Mouse (Mus musculus) kidney, postnatal 10 days (tissue): ENCODE measurements around the gene Itga5.
"Not testable (repeated sequence)": the region's sequence is repeated elsewhere in the genome, so short reads cannot be mapped to it uniquely, and the experiment has no call there.

Source experiments
- DNase-seq: peaks from one replicate; pipeline ENCODE4 v3.0.0; 2021; ENCODE audit warnings: mixed read lengths

The Itga5 gene

DNA sequence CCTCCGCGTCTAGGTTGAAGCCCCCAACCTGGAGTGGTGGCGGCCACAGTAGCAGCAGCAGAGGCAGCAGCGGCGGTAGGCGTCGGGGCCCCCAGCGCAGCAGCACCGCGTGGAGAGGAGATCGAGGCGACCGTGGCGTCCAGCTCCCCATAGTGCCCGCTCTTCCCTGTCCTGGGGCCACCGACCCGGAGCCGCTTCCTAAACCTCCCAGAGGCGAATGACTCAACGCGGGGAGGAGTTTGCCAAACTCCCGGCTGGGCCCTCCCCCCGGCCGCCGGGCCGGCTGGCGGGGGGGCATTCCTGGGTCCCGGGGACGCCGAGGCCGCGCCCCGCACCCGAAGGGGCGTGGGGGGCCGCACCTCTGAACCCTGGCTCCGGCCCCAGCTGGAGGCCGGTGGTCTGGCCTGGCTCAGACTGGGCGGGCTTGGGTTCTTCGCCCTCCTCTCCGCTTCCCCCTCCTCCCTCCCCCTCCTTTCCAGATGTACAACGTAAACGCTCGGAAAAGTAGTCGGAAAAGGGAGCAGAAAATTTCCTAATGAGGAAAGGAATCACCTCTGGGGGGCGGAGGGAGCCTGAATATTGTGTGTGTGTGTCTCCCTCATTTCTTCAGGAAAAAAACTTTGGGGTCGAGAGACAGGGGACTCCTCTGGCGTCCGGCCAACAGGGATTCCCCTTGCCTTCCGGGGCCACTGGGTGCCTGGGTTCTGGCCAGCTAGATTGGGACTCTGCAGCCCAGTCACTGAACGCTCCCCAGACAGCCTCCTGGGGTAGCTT is at the start of gene Itga5:
Itga5 (minus strand) TSS at position 388 of the 774 bp plus-strand sequence.
- DNase-seq, result peak; percentile 85

DNA sequence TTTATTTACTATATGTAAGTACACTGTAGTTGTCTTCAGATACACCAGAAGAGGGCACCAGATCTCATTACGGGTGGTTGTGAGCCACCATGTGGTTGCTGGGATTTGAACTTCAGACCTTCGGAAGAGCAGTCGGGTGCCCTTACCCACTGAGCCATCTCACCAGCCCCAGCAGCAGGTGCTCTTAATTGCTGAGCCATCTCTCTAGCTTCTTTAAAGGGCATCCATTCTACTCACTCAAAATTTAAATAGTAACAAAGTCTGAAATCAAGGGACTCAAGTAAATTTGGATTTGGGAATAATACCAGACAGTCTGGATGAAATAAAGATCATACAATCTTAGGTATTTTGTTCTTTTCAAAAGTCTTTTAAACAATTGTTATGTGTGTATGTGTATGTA is 39.0 kb upstream of the Itga5 start:
- not testable (repeated sequence) for DNase-seq

DNA sequence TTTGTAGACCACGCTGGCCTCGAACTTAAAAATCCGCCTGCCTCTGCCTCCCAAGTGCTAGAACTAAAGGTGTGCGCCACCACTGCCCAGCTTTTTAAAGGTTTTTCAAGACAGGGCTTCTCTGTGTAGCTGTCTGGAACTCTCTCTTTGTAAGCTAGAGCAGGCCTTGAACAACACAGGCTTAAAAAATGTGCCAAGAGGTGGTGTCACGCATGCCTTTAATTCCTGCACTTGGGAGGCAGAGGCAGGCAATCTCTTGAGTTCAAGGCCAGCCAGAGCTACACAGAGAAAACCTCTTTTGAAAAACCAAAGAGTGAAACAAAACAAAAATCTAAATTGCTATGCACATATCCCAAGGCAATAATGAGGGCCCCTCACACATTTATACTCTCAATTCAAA is 34.8 kb upstream of the Itga5 start:
- no peak for DNase-seq

DNA sequence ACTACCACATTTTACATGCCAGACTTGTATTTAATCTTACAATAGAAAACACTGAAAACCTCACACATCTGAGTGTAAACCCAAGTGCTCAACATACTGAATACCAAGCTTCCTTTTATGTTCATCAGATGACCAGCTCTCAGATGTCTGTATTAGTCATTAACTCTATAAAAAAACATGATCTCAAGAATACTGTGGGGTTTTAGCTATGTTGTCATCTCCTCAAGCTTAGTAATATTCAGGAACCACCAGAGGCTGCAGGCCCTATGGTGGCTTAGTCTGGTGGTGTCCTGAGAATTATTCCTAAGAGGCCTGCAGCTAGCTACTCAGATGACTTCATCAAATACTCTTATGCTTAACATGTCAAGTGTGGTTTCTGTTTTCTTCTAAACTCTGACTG is 27.0 kb upstream of the Itga5 start:
- no peak for DNase-seq

DNA sequence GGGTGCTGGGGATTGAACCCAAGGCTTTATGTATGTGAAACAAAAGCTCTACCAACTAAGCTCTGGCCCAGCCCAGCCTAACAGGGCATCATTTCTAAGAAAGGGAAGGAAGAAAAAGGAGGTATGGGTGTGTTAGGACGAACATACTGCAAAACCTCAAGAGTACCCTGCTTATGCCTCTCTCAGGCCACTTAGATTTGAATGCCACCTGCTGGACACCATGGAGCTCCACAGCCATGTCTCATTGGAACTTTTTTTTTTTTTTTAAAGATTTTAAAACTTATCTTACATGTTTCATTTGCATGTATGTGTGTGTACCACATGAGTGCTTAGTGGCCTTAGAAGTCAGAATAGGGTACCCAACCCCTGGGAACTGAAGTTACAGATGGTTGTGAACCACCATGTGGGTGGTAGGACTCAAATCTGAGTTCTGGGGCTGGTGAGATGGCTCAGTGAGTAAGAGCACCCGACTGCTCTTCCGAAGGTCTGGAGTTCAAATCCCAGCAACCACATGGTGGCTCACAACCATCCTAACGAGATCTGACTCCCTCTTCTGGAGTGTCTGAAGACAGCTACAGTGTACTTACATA is 22.1 kb upstream of the Itga5 start:
- peak; percentile 46 for DNase-seq

DNA sequence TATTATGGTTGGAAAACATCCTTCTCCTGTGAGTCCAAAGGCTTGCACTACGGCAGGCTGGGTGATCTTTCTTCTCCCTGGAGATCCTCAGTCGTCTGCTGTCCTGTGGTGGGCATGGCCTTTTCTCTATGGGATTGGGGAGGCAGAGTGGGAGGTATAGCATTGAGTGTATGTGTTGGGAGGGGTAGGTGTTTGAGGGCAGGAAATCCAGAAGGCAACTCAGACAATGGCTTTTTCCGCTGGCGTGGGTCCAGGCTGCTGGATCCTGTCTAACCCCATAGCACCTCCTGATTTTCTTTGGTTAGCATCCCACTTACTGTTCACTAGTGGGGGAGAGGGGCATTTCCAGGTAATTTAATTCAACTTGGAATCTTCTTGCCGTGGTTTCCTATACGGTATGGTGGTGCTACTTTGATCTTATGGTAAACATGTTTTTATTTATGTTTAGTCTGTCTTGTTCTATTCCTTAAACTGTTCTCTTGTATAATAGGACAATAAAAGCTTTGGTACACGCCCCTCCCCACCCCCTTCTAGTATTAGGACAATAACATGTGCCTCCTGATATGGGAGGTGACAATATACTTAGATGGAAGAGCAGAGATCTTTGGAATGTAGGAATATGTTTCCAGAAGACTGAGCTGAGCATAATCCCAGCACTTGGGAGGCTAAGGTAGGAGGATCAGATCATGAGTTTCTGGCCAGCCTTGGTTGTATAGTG is 17.4 kb upstream of the Itga5 start:
- peak; percentile 90 for DNase-seq

DNA sequence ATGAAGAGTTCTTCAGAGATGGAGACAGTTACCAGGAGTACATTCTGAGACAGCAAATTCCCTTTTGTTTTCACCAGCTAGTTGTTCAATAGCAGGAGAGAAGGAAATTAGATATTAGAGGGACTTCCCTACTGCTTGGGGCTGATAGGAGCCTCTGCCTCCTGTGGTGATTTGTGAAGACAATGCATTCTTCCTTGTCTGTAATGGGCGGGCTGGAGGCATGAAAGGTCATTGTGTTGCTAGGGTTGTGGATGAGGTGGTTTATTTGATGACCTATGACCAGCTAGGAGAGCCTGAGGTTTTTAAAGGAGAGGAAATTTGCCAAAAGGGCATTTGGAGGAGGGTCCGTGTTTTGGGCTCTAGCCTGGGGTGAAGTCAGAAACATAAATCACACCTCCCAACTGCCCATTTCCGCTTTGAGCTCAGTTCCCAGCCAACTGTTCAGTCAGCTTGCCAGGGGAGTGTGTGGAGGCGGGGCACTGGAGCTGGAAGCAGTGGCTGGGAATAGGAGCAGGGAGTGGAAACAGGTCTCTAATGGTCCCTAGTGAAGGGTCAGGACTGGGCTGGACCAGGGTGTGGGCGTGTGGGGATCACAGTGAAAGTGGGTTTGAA is 16.3 kb upstream of the Itga5 start:
- peak; percentile 83 for DNase-seq

DNA sequence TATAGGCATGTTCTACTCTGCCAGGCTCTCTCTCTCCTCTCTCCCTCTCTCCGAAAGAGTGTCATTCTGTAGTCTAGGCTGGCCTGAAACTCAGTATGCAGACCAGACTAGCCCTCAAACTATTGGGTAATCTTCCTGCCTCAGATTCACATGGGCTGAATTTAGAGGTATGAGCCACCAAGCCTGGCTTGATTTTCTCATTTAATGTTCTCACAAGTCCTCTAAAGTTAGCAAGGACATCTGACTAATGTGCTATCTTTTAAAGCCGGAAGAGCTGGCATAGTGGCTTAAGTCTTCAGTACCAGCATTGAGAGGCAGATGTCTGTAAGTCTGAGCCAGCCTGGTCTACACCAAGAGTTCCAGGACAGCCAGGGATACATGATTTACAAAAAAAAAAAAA is 15.5 kb upstream of the Itga5 start:
- no peak for DNase-seq

DNA sequence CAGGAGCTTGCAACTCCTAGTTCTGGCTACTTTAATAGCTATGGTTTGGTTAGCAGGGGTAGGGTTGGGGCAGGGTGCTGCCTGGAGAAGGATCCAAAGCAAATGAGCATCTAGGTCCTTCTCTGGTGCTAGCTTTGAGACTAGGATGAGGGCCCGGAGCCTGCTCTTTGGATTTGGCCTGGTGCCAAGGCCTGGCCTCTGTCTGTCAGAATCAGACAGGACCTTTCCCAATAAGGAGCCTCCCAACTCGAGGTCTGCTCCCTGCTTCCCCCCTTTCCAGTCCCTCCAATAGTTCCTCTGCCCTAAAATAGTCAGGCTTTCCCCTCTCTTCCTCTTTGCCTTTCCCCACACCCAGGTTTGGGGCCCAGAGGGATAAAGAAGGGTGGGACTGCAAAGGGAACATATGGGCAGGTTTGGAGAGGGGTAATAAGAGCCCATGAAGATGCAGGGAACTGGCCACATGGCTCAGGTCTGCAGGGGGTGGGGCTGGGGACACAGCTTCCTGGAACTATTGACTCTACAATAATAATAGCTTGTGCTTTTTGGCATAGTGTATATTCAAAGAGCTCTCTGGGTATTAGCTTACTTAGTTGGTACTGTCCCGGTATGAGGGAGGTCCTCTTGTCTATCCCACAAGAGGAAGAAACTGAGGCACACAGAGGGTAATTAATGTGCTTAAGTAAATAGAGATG is 12.2 kb upstream of the Itga5 start:
- peak; percentile 36 for DNase-seq

DNA sequence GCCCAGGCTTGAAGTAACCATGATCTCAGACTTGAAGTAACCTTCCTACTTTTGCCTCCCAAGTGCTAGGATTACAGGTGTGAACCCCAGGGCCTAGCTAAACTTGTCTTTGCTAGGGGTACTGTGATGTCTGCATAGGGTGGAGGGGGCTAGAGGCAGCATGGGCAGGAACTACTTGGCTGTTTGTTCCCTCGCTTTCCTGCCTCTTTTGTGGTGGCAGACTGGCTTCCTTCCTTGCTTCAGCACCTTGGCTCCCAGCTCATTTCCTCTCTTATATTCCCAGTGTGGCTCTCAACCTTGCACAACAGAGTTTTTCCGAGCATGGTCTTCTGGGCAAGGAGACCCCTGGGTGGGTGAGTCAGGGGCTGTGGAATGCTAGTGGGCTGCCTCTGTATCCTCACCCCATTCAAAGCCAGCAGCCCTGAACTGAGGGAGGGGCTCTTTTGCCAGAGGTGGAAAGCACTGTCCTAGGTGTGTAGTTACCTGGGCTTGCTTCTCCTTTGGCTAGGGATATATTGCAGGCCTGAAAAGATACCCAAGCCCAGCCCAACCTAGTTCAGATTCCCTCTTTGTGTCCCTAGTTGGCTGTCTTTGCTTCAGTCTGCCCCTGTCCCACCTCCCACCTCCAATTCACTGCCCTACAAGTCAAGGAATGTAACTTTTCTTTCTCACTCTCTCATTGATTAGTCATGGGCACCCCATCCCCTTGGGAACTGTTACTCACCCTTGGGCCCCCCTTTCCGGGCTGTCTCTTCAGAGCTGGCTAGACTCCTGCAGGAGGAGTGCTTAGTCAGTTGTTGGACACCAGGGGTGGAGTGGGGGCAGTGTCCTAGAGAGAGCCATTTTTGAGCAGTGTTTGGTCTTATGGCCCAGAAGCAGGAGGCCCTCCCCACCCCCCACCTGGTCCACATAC is 11.4 kb upstream of the Itga5 start:
- DNase-seq, result no peak

DNA sequence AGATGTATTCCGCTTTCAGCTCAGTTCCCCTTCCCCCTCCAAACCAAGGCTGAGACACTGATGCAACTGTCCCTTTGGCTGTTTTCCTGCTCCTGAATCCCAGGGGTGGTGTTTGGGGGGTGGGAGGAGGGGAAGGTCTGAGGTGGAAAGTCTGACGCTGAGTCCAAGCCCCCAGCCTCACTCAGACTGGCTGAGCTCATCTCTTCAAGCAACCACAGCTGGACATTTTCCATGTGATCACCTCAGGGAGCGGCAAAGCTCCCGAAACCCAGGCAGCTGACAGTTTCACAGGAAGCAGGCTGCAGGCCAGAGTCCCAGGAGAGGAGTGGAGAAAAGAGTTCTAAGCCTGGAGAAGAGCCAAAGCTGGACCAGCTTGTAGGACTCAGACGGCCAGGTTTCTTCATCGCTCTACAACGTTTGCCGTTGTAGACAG is 10.3 kb upstream of the Itga5 start:
- peak; percentile 58 for DNase-seq

DNA sequence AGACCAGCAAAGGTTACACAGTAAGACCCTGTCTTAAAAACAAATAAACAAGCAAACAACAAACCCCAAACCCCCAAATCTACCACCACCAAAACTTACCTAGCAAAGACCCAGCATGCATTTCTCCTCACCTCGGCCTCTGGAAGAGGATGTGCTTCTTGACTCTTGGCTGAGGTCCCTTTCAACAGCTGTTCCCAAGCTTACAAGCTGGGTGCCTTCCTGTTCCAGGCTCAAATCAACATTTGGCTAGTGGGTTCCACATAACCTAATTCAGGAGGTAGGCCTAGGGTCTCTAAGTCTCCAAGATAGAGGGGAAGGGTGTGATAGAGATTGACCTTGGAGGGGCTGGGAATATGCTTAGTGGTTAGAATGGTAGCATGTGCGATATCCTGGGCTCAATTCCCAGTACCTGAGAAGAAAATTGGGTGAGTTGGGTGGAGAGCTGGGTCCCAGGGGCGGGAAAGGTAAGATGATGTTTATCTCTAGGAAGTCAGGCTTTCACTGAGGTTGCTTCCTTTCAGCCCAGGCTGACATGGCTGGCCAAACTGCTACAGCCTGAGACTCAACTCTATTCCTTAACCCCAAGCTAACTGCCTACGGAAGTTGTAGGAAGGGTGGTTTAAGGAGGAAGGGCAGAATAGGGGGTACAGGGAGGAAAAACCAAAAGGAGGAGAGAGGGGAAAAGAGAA is 8.7 kb upstream of the Itga5 start:
- DNase-seq, result no peak

DNA sequence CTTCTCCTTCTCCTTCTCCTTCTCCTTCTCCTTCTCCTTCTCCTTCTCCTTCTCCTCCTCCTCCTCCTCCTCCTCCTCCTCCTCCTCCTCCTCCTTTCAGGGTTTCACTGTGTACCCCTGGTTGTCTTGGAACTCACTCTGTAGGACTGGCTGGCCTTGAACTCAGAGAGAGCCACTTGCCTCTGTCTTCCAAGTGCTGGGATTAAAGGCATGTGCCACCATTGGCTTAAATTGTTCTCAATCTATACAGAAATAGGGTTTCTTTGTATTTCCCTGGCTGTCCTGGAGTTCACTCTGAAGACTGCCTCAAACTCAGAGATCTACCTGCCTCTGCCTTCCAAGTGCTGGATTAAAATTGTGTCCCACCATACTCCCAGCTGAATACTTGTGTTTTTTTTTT is 5.9 kb upstream of the Itga5 start:
- DNase-seq, result no peak

DNA sequence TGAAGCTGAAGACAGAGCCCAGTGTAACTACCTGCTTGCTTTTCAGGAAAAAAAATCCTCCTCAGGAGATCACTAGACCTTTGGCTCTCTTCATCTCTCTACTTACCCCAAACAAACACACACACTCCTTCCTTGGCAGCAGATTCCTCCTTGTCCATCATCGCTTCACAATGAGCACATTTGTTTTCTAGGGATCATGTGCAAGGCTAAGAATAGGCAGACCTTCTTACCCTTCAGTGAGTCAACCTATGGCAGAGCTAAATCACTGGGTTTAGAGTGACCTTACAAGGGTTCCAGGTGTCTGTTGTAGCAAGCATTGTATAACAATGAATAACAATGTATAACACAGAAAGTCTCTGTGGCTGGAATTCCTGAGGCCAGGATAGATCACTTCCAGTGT is 5.2 kb upstream of the Itga5 start:
- DNase-seq, result no peak

DNA sequence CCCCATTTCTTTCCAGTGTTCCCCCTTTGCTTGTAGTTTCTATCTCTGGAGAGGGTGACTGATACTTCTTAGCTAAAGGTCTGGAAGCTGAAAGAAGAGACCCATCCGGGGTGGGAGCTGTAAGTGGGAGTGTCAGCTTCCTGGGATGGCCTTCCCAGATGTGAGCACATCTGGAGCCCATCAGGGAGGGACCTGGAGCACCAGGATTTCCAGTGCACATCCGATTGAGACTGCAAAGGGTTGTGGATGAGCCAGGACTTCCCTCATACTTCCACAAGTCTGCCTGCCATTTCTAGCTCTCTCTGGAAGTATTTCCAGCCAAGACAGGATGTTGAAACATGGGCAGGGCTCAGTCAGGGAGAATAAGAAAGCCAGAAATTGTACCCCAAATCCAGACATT is 4.6 kb upstream of the Itga5 start:
- no peak for DNase-seq

DNA sequence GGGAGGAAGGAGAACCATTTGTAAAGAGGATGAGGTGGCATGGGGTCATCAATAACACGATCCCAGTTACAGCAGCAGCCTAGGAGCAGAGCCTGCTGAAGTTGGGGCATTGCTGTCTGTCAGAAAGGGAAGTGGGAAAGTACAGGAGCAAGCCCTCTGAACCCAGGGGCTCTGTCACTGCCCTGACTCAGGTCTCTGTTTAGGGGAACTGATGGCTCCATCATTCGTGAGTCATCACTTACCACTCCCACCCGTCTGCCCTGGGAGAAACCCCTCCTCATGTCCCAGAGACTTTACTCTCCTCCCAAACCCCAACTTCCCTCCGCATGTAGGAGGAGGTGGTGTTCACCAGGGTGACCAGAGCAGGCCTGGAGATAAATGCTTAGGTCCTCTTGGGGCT is 3.9 kb upstream of the Itga5 start:
- DNase-seq, result no peak

DNA sequence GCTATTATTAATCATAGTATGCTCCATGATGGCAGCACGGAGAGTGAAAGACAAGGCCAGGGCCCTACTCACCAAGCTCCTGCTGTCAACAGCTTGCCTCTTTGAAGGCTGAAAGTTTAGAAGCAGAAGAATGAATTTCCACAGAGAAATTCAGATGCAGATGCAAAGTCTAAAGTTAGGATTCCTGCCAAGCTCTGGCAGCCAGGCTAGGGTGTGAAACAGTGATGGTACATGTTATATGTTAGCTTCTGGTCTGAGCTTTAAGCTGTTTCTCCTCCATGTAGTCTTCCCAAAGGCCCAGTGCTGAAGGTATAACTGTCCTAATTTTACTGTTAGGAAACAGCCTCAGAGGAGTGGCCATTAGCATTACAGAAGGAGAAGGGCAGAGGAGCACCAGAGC is 2.6 kb upstream of the Itga5 start:
- no peak for DNase-seq

DNA sequence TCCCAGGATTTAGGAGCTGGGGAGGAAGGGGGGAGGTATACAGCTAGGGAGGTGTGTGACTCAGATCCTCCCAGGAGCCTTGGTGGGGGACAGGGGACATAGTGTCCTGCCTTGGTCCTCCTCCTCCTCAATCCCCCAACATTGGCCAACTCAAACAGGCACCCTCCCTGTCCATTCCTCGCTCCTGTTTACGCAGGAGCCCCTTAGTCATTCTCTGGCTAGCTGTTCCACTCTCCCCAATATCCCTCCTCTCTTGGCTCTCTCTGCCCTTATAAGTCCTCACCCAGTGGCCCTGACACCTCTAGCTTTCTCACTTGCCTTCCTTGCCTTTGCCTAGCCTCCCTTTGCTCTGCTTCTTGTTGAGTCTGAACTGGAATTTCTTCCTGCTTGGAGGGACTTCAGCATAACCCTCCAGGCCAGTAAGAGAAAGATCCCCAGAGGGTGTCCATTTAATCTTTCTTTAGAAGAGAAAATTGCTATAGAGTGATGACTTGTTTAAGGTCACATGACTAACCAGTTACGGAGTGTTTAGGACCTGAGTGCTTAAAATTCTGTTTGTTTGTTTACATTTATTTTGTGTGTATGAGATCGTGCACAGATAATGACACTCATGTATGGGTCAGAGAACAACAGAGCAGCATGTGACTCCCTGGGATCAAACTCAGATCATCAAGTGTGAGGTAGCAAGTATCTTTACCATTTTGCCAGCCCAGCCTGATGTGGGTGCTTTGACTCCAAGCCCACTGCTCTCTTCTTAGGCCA is 1.8 kb upstream of the Itga5 start:
- no peak for DNase-seq

DNA sequence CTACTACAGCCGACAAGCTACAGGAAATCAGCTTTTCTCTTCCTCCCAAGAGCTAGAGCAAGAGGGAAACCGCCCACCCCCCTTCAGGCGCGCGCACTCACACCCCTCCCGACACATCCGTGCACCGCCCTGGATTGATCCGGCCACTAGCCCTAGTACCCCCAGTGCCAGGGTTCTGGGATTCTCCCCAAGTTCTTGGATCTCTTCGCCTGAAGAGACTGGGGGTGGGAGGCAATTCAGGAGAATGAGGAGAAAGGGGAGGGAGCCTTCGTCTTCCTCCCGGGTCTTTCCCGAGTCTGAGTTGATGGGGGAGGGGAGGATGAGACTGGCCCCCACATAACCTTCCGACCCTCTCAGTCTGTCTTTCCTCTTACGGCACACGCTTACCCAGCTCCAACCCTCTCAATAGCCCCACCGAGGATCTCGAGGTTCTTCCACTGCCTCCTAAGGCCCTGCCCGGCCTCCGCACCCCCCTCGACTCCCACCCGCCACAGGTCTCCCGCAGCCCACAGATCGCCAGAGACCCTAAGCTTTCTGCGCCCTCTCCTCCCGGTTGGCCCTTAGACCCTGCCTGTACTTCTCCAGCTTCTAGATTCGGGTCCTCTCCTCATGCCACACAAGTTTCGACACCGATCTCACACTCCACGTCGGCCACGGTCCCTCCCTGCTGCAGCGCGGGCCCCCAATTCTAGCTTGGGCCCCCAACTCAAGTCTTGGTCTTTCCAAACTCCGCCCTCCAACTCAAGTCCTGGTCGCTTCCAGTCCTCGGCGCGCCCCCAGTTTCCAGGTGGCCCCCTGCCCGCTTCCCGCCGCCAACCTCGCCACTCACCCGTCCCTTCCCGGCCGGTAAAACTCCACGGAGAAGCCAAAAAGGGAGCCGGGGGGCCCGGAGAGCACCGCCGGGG is 840 bp downstream of the Itga5 start:
- peak; percentile 79 for DNase-seq
